In the genomic region with DNA sequence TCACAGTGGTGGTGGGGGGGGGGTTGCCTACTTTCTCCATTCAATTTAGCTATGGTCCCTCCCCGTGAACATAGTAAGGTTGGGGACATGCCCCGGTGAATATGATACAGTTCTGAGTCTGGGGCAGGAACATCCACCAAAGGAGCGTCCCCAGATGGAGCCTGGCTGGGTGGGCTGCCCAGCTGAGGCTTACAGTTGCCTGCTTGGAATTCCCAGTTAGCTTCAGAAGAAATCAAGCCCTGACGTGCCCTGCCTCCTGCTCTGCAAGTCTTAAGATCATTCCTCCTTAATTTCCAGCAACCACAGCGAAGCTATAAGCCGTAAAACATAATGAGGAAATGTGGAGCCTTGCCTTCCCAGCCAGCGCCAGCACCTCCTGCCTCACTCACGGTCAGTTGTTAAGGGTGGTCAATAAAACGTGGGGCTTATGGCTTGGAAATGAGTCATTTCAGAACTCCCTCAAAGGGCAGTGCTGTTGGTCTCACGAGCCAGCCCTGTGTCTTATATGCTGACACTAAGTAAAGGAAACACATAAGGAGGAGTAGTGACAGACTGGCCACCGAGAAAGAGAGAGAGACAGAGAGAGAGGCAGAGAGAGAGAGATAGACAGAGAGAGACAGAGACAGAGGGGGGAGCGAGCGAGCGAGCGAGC, we compare ENCODE assay signal across 8 mouse cellular contexts. TPM values are rescaled to one million over a fixed set of nuclear protein-coding genes. Genes with fewer than 3 reads are reported as not detected.
A peak's percentile ranks its signal among the peaks of the same experiment; 100 is the strongest.
DNase-seq lines count a peak whose midpoint lies in the region; ATAC-seq and TF ChIP-seq lines count a peak whose summit lies in the region.
"Had no signal": no experiment of that assay in that cellular context is flagged by ENCODE, and none has a peak within 500 bp of the region (broad histone marks: within the 10 kb centered on the region; RNA-seq: fewer than 3 reads in every experiment).

No protein-coding gene starts in this region.

- H3K36me3 ChIP-seq in lung, postnatal 0 days (ENCODE audit: insufficient read depth, low read length) = no peaks in the 10 kb centered on the region
- H3K36me3 ChIP-seq in forebrain, embryonic 14.5 days (ENCODE audit: control insufficient read depth, insufficient read depth, low read length) = peaks cover 3% of the 10 kb centered on the region; the same call in 1 of the 2 replicates
- H3K36me3 ChIP-seq in limb, embryonic 13.5 days = no peaks in the 10 kb centered on the region
- no peaks in the 10 kb centered on the region for H3K36me3 ChIP-seq in stomach, embryonic 15.5 days

- H3K4me2 ChIP-seq in lung, postnatal 0 days (replicated peaks; ENCODE audit: low read depth, low read length) = peak overlapping the region; percentile 91
- H3K4me2 ChIP-seq in forebrain, embryonic 14.5 days (ENCODE audit: low read length) = peak overlapping the region; percentile 74
- H3K4me2 ChIP-seq in limb, embryonic 13.5 days (replicated peaks) = peak overlapping the region; percentile 86
- peak overlapping the region; percentile 94 for H3K4me2 ChIP-seq in stomach, embryonic 15.5 days

- H3K9ac ChIP-seq in lung, postnatal 0 days (replicated peaks; ENCODE audit: low read depth) = no peak overlapping the region
- H3K9ac ChIP-seq in forebrain, embryonic 14.5 days (ENCODE audit: low read length) = peak overlapping the region; percentile 47; the same call in 1 of the 2 replicates
- no peak overlapping the region for H3K9ac ChIP-seq in limb, embryonic 13.5 days
- H3K9ac ChIP-seq in stomach, embryonic 15.5 days = no peak overlapping the region

- H3K27ac ChIP-seq in lung, postnatal 0 days (ENCODE audit: low read length) = no peak overlapping the region
- peak overlapping the region; percentile 78 for H3K27ac ChIP-seq in forebrain, embryonic 14.5 days (ENCODE audit: low read depth, low read length)
- peak overlapping the region; percentile 29; the same call in 1 of the 2 replicates for H3K27ac ChIP-seq in limb, embryonic 13.5 days
- peak overlapping the region; percentile 65 for H3K27ac ChIP-seq in stomach, embryonic 15.5 days

- 64% methylated on average over 15 of the region's 15 CpGs for WGBS in lung, postnatal 0 days
- WGBS in forebrain, embryonic 14.5 days = 30% methylated on average over 15 of the region's 15 CpGs
- 9% methylated on average over 15 of the region's 15 CpGs for WGBS in limb, embryonic 13.5 days
- WGBS in stomach, embryonic 15.5 days = 42% methylated on average over 15 of the region's 15 CpGs

- H3K9me3 ChIP-seq in lung, postnatal 0 days (ENCODE audit: low read length) = no peaks in the 10 kb centered on the region
- no peaks in the 10 kb centered on the region for H3K9me3 ChIP-seq in forebrain, embryonic 14.5 days (replicated peaks; ENCODE audit: control insufficient read depth, low read length)
- H3K9me3 ChIP-seq in limb, embryonic 13.5 days = no peaks in the 10 kb centered on the region
- no peaks in the 10 kb centered on the region for H3K9me3 ChIP-seq in stomach, embryonic 15.5 days

- TF ChIP-seq EP300 in lung, postnatal 0 days (IDR thresholded peaks at IDR 0.05) = no peak

- H3K4me3 ChIP-seq in lung, postnatal 0 days (ENCODE audit: low read depth, low read length) = no peak overlapping the region
- peak overlapping the region; percentile 82 for H3K4me3 ChIP-seq in forebrain, embryonic 14.5 days (ENCODE audit: low read depth, low read length)
- peak overlapping the region; percentile 58 for H3K4me3 ChIP-seq in limb, embryonic 13.5 days
- H3K4me3 ChIP-seq in stomach, embryonic 15.5 days (replicated peaks) = peak overlapping the region; percentile 61

- no peak for ATAC-seq in lung, postnatal 0 days
- ATAC-seq in forebrain, embryonic 14.5 days = no peak
- no peak for ATAC-seq in limb, embryonic 13.5 days (ENCODE audit: low FRiP score, low read depth)
- no peak for ATAC-seq in stomach, embryonic 15.5 days (ENCODE audit: insufficient read depth, low FRiP score, low read depth)
- ATAC-seq in granulocyte monocyte progenitor cell, adult 5-6 weeks (replicated peaks; ENCODE audit: poor library complexity, severe bottlenecking) = no peak

- no peak for DNase-seq in lung, postnatal 0 days (ENCODE audit: low spot score)
- DNase-seq in lung, postnatal 4 days = no peak
- no peak for DNase-seq in forebrain, embryonic 14.5 days (ENCODE audit: low spot score)
- DNase-seq in embryo, embryonic 10.5 days (ENCODE audit: low spot score) = no peak

- H3K27me3 ChIP-seq in lung, postnatal 0 days (replicated peaks; ENCODE audit: insufficient read depth, low read length) = 0 out of 2 replicates have a peak, but pooled peaks cover 11% of the 10 kb centered on the region
- no peaks in the 10 kb centered on the region for H3K27me3 ChIP-seq in forebrain, embryonic 14.5 days (replicated peaks; ENCODE audit: control insufficient read depth, insufficient read depth, low read length)
- H3K27me3 ChIP-seq in limb, embryonic 13.5 days = peaks cover 70% of the 10 kb centered on the region
- peaks cover 46% of the 10 kb centered on the region for H3K27me3 ChIP-seq in stomach, embryonic 15.5 days (replicated peaks)

- TF ChIP-seq CTCF in lung, postnatal 0 days (IDR thresholded peaks at IDR 0.05) = no peak

- H3K4me1 ChIP-seq in lung, postnatal 0 days (ENCODE audit: insufficient read depth, low read depth, low read length) = peaks cover 26% of the 10 kb centered on the region; the same call in 1 of the 2 replicates
- H3K4me1 ChIP-seq in forebrain, embryonic 14.5 days (ENCODE audit: control insufficient read depth, insufficient read depth, low read length) = peaks cover 55% of the 10 kb centered on the region
- peaks cover 58% of the 10 kb centered on the region for H3K4me1 ChIP-seq in limb, embryonic 13.5 days
- peaks cover 51% of the 10 kb centered on the region for H3K4me1 ChIP-seq in stomach, embryonic 15.5 days

RNA-seq across cellular contexts. Expression of a gene that starts 0.9 kb away (rescaled TPM):
- polyA plus RNA-seq in lung, postnatal 0 days (2015; fragmentation: Nextera tagmentation; extraction: Ambion mirVana) = 14.1 and 16.0 TPM in 2 replicates
- polyA plus RNA-seq in forebrain, embryonic 14.5 days (2014; fragmentation: Nextera tagmentation; extraction: Ambion mirVana) = 18.6 and 22.1 TPM in 2 replicates
- 12.6 and 15.3 TPM in 2 replicates for polyA plus RNA-seq in limb, embryonic 13.5 days (2015; fragmentation: Nextera tagmentation; extraction: Ambion mirVana)
- 16.9 and 17.1 TPM in 2 replicates for polyA plus RNA-seq in stomach, embryonic 15.5 days (2015; fragmentation: Nextera tagmentation; extraction: Ambion mirVana)
- total RNA-seq in granulocyte monocyte progenitor cell, adult 5-6 weeks (2014; fragmentation: Nextera tagmentation) = 0.62 TPM in 1 of 2 replicates, not detected in the other
- total RNA-seq in granulocyte monocyte progenitor cell, adult 5-6 weeks (2017) = 0.39 and 0.72 TPM in 2 replicates

RNA-seq across cellular contexts. Expression of a gene that starts 17.0 kb away (rescaled TPM):
- polyA plus RNA-seq in lung, postnatal 0 days (2015; fragmentation: Nextera tagmentation; extraction: Ambion mirVana) = 13.8 and 14.8 TPM in 2 replicates
- 0.97 and 1.9 TPM in 2 replicates for polyA plus RNA-seq in forebrain, embryonic 14.5 days (2014; fragmentation: Nextera tagmentation; extraction: Ambion mirVana)
- 4.1 and 4.8 TPM in 2 replicates for polyA plus RNA-seq in limb, embryonic 13.5 days (2015; fragmentation: Nextera tagmentation; extraction: Ambion mirVana)
- polyA plus RNA-seq in stomach, embryonic 15.5 days (2015; fragmentation: Nextera tagmentation; extraction: Ambion mirVana) = 15.5 and 17.2 TPM in 2 replicates
- total RNA-seq in granulocyte monocyte progenitor cell, adult 5-6 weeks (2014; fragmentation: Nextera tagmentation) = 14.6 and 20.2 TPM in 2 replicates
- total RNA-seq in granulocyte monocyte progenitor cell, adult 5-6 weeks (2017) = 14.7 and 16.4 TPM in 2 replicates

RNA-seq across cellular contexts. Expression of a gene that starts 31.6 kb away (rescaled TPM):
- polyA plus RNA-seq in lung, postnatal 0 days (2015; fragmentation: Nextera tagmentation; extraction: Ambion mirVana) = 74.0 and 80.1 TPM in 2 replicates
- 68.8 and 73.5 TPM in 2 replicates for polyA plus RNA-seq in forebrain, embryonic 14.5 days (2014; fragmentation: Nextera tagmentation; extraction: Ambion mirVana)
- 122 and 124 TPM in 2 replicates for polyA plus RNA-seq in limb, embryonic 13.5 days (2015; fragmentation: Nextera tagmentation; extraction: Ambion mirVana)
- 105 and 106 TPM in 2 replicates for polyA plus RNA-seq in stomach, embryonic 15.5 days (2015; fragmentation: Nextera tagmentation; extraction: Ambion mirVana)
- total RNA-seq in granulocyte monocyte progenitor cell, adult 5-6 weeks (2014; fragmentation: Nextera tagmentation) = 58.5 and 79.5 TPM in 2 replicates
- 33.7 and 81.1 TPM in 2 replicates for total RNA-seq in granulocyte monocyte progenitor cell, adult 5-6 weeks (2017)

RNA-seq across cellular contexts. Expression of a gene that starts 34.7 kb away (rescaled TPM):
- 0.12 TPM in 1 of 2 replicates, not detected in the other for polyA plus RNA-seq in lung, postnatal 0 days (2015; fragmentation: Nextera tagmentation; extraction: Ambion mirVana)
- polyA plus RNA-seq in forebrain, embryonic 14.5 days (2014; fragmentation: Nextera tagmentation; extraction: Ambion mirVana) = not detected in 2 replicates
- 0.11 TPM in 1 of 2 replicates, not detected in the other for polyA plus RNA-seq in limb, embryonic 13.5 days (2015; fragmentation: Nextera tagmentation; extraction: Ambion mirVana)
- polyA plus RNA-seq in stomach, embryonic 15.5 days (2015; fragmentation: Nextera tagmentation; extraction: Ambion mirVana) = 0.18 TPM in 1 of 2 replicates, not detected in the other
- total RNA-seq in granulocyte monocyte progenitor cell, adult 5-6 weeks (2014; fragmentation: Nextera tagmentation) = not detected in 2 replicates
- total RNA-seq in granulocyte monocyte progenitor cell, adult 5-6 weeks (2017) = not detected in 2 replicates

RNA-seq across cellular contexts. Expression of a gene that starts 38.9 kb away (rescaled TPM):
- 0.32 and 0.98 TPM in 2 replicates for polyA plus RNA-seq in lung, postnatal 0 days (2015; fragmentation: Nextera tagmentation; extraction: Ambion mirVana)
- polyA plus RNA-seq in forebrain, embryonic 14.5 days (2014; fragmentation: Nextera tagmentation; extraction: Ambion mirVana) = 1.1 TPM in 1 of 2 replicates, not detected in the other
- polyA plus RNA-seq in limb, embryonic 13.5 days (2015; fragmentation: Nextera tagmentation; extraction: Ambion mirVana) = not detected in 2 replicates
- polyA plus RNA-seq in stomach, embryonic 15.5 days (2015; fragmentation: Nextera tagmentation; extraction: Ambion mirVana) = 0.92 and 1.5 TPM in 2 replicates
- not detected in 2 replicates for total RNA-seq in granulocyte monocyte progenitor cell, adult 5-6 weeks (2014; fragmentation: Nextera tagmentation)
- total RNA-seq in granulocyte monocyte progenitor cell, adult 5-6 weeks (2017) = not detected in 2 replicates
- total RNA-seq: layer of hippocampus, adult 8-10 months had no signal
